Mouse (Mus musculus): Measurements from ENCODE around the gene Secisbp2.

DNA sequence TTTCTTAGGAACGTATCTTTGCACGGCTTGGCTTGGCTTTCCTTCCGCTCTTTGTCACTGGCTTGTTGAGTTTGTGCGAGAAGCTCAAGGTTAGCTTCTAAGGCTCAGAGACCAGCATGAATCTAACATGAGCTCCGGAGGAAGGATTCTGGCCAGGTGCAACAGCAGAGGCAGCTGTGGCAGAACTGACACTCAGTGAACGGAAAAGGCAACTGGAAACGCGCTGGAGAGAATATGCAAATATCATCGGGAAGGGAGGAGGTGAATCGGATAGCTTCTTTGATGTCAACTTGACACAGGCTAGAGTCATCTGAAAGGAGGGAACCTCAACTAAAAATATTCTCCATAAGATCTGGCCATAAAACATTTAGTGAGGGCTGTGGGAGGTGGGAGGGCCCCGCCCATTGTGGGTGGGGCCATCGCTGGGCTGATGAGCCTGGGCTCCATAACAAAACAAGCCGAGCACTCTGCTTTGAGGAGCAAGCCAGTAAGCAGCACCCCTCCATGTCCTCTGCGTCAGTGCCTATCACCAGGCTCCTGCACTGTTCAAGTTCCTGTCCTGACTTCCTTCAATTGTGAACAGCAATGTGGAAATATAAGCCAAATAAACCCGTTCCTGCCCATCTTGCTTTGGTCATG is 20.0 kb upstream of the Secisbp2 start:
- TF ChIP-seq POLR2A (IDR thresholded peaks at IDR 0.05; ENCODE audit: low read depth, low read length) (no peak), CTCF (IDR thresholded peaks at IDR 0.05; ENCODE audit: extremely low read depth, insufficient read depth, insufficient read length, insufficient replicate concordance) (no peak)
